Mouse (Mus musculus) common myeloid progenitor, adult 5-6 weeks (primary cell): Measurements from ENCODE around the gene Rps6kb2. TPM values are rescaled to one million over a fixed set of nuclear protein-coding genes. Genes with fewer than 3 reads are reported as not detected.

Experiments
- ATAC-seq: replicated peaks from 2 replicates; pipeline ENCODE4 v1.8.0; 2016; ENCODE audit warnings: low read depth, mild to moderate bottlenecking, moderate TSS enrichment, inconsistent platforms; ENCODE audit not compliant: poor library complexity, severe bottlenecking
- total RNA-seq: library from RNA; stranded (forward); fragments of 200-1000, 187-1606 nt; gene quantifications from 2 replicates; pipeline ENCODE4 v1.2.3, GENCODE M21; 2017

Rps6kb2 gene
- total RNA-seq, 1 experiment from 2014 or later, result 16.4 TPM

- ATAC-seq, result no peak
Observed at GRCm38 (mm10) chr19:4156771-4157170, 6.4 kb downstream of the Rps6kb2 start.

GRCm38 (mm10) chr19:4156073-4156579 is 7.0 kb downstream of the Rps6kb2 start:
- no peak for ATAC-seq

GRCm38 (mm10) chr19:4155223-4156072 is 7.7 kb downstream of the Rps6kb2 start:
- no peak for ATAC-seq

- peak; percentile 71 for ATAC-seq
Observed at GRCm38 (mm10) chr19:4154437-4155222, 8.5 kb downstream of the Rps6kb2 start.

GRCm38 (mm10) chr19:4153232-4153654 is 9.9 kb downstream of the Rps6kb2 start, which contains the start of gene Ptprcap:
Ptprcap (plus strand) TSS chr19:4153604.
- ATAC-seq, result no peak

GRCm38 (mm10) chr19:4152445-4153231 is 10.5 kb downstream of the Rps6kb2 start:
- ATAC-seq, result no peak

GRCm38 (mm10) chr19:4151898-4152297 is 11.3 kb downstream of the Rps6kb2 start:
- no peak for ATAC-seq

GRCm38 (mm10) chr19:4151488-4151860 is 11.7 kb downstream of the Rps6kb2 start:
- ATAC-seq, result no peak

- ATAC-seq, result no peak
Observed at GRCm38 (mm10) chr19:4150567-4151487, 12.3 kb downstream of the Rps6kb2 start.

- no peak for ATAC-seq
Observed at GRCm38 (mm10) chr19:4149764-4150461, 13.2 kb downstream of the Rps6kb2 start.

GRCm38 (mm10) chr19:4149283-4149682 is 13.9 kb downstream of the Rps6kb2 start:
- no peak for ATAC-seq

- no peak for ATAC-seq
Observed at GRCm38 (mm10) chr19:4148819-4149218, 14.3 kb downstream of the Rps6kb2 start.

GRCm38 (mm10) chr19:4148491-4148806 is 14.7 kb downstream of the Rps6kb2 start, which contains the start of gene Coro1b:
Coro1b (plus strand) TSS chr19:4148619.
- ATAC-seq, result peak; percentile 91

- ATAC-seq, result no peak
Observed at GRCm38 (mm10) chr19:4147782-4148490, 15.2 kb downstream of the Rps6kb2 start.

GRCm38 (mm10) chr19:4147022-4147405 is 16.1 kb downstream of the Rps6kb2 start:
- no peak for ATAC-seq

- ATAC-seq, result no peak
Observed at GRCm38 (mm10) chr19:4146366-4147021, 16.7 kb downstream of the Rps6kb2 start.

- no peak for ATAC-seq
Observed at GRCm38 (mm10) chr19:4145936-4146335, 17.2 kb downstream of the Rps6kb2 start.
